Mouse (Mus musculus) urinary bladder, adult 18-20 months (tissue): Measurements from ENCODE around the gene Gm3448.
A peak's percentile ranks its signal among the peaks of the same experiment; 100 is the strongest.
"Not testable (repeated sequence)": the region's sequence is repeated elsewhere in the genome, so short reads cannot be mapped to it uniquely, and the experiment has no call there.

Experiments used
- DNase-seq, 2 experiments: peaks; one replicate each; pipeline ENCODE4 v3.0.0; 2022; ENCODE audit warnings: low spot score in 2 of 2, mixed read lengths in 2 of 2

The Gm3448 gene

GRCm38 (mm10) chr17:15041175-15041729, at the start of gene Gm3448, which contains the start of the genes Ermard and Tcte3:
Gene Gm3448, minus strand, starts transcription at chr17:15041537.
Gene Ermard, plus strand, starts transcription at chr17:15041208.
Gene Tcte3, minus strand, starts transcription at chr17:15041488.
- peak in 1 of 2 experiments; percentile 51 for DNase-seq

DNA sequence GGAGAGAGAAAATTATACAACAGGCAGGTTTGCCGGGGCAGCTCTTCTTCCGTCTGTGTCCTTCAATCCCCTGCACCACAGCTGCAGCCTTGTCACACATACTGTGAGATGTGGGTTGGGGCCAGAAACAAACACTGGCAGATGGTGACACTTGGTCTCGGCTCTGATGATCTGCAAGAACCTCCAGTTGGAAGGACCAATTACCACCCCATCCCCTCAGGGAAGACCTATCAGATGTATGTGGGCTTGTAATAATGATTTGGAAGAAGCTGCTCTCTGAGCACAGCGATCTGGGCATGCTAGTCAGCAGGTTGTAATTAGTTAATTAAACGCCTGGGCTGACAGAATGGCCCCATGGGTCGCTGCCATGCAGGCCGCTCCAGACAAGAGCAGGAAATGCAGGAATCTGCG, 47.3 kb upstream of the Gm3448 start:
- no peak for DNase-seq

- DNase-seq: no peak
Observed at GRCm38 (mm10) chr17:15088166-15088565, 46.8 kb upstream of the Gm3448 start.

DNA sequence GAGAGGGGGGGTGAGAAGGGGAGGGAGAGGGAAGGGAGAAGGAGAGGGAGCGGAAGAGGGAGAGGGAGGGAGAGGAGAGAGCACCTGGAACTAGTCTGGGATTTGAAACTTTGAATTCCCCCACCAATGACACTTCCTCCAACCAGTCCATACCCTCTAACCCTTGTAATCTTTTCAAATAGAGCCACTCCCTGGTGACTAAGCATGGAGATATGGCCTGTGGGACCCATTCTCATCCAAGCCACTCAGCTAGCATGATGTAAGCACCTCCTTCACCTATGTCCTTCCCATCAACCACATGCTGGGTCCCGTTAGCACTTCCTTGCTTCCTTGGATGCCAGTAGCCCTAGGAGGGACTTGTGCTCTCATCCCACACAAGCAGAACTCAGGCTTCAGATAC, 43.7 kb upstream of the Gm3448 start:
- DNase-seq: no peak

DNA sequence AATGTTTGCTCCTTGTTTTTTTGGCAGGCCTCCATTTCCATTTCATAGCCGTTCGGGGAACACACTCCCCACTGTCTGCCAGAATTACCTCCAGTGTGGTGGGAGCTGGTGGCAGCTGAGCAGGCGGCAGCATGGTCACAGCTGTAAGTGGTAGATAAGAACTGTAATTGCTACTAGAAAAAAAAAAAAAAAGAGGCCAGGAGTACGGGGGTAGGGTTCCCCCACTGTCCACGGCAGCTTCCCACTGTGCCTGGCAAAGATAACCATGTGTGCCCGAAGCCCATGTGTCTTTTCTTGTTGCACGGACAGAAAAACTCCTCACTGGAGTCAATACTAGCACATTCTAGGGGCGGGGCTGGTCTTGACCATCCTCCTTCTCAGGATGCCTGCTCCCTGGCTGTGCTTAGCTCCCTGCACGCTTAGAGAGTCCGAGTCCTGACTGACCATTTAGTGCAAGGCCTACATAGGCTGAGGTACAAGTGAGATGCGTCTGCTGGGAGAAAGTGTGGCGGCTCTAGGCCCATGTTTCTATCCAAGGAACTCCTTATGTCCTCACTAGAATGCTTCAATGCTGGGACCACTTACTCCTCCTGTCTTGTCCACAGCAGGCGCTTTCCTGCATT, 43.0 kb upstream of the Gm3448 start:
- DNase-seq: no peak

- no peak for DNase-seq
Observed at GRCm38 (mm10) chr17:15077536-15077935, 36.2 kb upstream of the Gm3448 start.

DNA sequence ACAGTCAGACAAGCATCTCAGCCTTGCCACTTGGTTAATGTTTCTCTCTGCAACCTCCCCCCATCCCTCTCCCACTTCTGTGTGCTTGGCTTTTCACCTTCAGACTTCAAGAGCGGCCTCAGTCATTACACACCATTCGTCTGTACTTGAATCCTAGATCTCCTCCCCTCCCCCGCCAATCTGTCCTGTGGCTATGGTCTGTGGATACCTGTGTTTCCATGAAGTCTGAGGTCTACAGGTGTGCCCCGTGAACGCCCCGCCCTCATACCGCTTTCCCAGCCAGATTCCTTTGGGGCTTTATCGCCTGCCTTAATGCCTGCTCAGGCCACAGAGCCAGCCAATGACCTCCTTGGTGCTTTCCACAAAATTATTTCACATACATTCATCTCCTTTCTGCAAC, 33.7 kb upstream of the Gm3448 start:
- peak in 1 of 2 experiments; percentile 28 for DNase-seq

GRCm38 (mm10) chr17:15072211-15072610, 30.9 kb upstream of the Gm3448 start:
- DNase-seq: no peak

GRCm38 (mm10) chr17:15069124-15069523, 27.8 kb upstream of the Gm3448 start:
- DNase-seq: no peak

- DNase-seq: no peak
Observed at GRCm38 (mm10) chr17:15068040-15068792, 26.9 kb upstream of the Gm3448 start.

DNA sequence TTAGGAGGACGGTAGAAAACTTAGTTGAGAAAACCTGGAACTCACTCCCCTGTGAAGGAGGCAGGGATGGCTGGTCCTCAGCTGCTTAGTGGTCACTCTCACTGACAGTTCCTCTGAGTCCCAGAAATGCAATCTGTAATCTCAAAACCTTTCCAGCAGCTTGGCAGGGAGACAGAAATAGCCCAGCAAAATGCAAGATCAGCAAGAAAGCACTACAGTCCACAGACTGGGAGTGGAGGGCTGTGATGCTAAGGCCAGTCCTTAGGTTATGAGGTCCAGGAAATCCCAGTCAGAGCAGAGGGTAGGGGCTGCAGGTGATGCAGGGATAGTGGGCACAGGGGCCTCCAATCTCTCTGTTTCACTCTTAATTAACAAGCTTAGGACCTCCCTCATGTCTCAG, 25.6 kb upstream of the Gm3448 start:
- no peak for DNase-seq

DNA sequence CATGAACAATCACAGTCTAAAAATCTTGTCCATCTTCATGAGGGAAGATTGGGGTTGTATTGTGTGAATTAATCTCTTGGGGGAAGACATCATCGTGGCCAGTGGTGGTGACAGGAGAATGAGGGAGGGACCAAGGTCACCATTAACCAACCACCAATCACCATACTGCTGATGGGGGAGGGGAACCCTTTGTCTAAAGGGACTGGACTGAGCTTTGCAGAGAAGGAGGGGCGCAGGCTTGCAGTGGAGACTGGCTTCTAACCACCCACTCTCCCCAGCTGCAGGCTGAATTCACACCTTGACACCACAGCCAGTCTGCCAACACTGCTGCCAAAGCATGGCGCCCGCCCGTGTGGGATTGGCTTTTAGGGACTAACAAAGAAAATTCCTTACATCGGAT, 24.7 kb upstream of the Gm3448 start:
- no peak for DNase-seq

DNA sequence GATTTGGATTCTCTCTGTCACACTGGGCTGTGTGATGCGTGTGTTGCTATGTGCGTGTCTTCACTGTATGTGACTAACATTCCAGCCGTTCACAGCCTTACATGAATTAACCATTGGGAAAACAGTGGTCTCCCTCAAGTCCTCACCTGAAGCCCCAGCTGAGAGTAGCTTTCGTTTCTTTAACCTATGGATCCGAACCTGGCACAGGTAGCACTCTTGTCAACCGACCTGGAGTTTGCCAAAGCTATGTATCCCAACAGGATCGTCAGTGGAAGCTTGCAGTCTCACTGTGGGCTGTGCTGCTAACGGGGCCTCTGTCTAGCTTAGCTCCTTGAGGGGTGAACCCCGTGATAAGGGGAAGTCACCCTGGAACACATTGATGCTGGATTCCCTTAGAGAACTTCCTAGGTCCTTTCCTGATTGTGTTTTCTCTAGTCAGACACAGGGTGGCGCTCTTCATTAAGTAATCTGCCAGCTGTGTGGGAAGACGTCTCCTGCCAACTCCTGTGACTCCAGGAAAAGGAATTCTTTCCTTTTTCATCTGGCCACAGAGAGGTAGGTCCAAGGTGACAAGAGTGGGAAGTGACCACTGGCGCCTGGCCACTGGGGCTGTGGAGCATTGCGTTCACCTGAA, 24.2 kb upstream of the Gm3448 start:
- DNase-seq: peak; percentile 26 to 41

DNA sequence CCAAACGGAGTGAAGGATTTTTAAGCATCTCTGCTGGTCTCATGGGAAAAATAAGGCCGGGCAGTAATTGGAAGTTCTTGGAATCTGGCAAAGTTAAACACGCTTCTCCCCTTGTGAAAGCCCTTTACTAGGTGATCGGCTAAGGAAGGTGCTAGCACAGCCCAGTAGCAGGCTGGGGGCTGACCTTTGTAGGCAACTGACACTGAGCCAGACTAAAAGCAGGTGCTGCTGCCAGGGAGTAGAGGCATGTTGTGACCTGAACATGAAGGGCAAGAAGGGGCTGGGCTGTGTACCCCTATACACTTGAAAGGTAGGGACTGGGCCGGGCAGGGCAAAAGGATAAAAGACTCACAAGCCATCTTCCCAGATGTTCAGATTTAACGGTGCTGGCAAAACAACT, 19.0 kb upstream of the Gm3448 start:
- no peak for DNase-seq

DNA sequence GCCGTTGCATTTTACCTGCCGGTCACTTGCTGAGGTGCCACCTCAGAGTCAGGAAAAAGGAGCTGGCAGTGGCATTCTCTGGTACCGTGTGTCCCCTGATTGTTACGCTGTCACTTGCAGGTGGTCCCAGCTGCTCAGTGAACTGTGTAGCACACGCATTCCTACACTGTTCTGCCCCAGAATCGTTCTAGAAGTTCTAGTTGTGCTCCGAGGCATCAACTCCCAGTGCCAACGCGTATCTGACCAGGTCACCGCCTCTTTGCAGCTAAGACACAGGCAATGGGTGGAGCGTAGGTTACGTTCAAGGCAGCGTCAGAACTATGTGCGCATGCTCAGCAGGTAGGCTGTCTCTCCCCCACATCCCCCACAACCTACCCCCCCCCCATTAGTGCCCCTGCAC, 18.3 kb upstream of the Gm3448 start:
- no peak for DNase-seq

- no peak for DNase-seq
Observed at GRCm38 (mm10) chr17:15058161-15058591, 16.8 kb upstream of the Gm3448 start.

DNA sequence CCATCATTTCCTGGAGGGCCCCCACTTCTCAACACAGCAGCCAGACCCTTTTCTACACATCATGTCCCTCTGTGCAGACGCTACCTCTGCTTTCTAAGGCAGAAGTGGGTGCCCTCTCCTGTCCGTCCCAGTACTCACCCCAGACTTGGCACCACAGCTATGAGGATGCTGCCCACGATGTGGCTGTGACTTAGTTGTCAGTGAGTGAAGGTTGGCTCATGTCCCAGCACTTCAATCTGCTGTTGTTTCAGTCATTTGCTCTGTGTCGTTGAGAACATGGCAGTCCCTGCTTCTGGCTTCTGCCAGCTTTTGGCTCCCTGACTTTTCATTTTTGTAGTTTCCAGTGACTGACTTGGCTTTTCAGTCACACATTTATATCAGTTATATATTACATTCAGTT, 14.6 kb upstream of the Gm3448 start:
- no peak for DNase-seq

- peak in 1 of 2 experiments; percentile 16 for DNase-seq
Observed at GRCm38 (mm10) chr17:15053829-15054200, 12.5 kb upstream of the Gm3448 start.

- DNase-seq: not testable (repeated sequence)
Observed at GRCm38 (mm10) chr17:15053183-15053828, 12.0 kb upstream of the Gm3448 start.

GRCm38 (mm10) chr17:15052766-15053165, 11.4 kb upstream of the Gm3448 start:
- DNase-seq: not testable (repeated sequence)

GRCm38 (mm10) chr17:15050338-15050737, 9.0 kb upstream of the Gm3448 start:
- not testable (repeated sequence) for DNase-seq

DNA sequence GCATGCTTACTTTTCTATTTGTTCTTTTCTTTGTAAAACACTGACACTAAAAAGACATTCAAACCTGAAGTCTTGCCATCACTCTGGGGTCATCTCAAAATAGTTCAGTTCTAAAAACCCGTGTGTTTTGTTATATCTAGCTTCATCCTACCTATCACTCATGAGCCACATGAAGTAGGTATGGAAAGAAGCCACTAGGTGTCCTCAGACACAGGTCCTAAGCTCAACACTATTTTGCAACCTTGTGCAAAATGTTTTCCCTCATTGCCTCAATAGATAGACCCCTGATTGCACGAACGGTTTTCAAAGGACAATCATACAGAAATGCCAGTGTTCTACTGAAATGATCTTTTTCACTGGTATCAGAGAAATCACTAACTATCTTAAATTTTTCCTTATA, 882 bp downstream of the Gm3448 start:
- not testable (repeated sequence) for DNase-seq
